Mouse (Mus musculus) splenic B cell, adult 2 months (primary cell): Measurements from ENCODE around the gene Nudt2.
A peak's percentile ranks its signal among the peaks of the same experiment; 100 is the strongest.

Source experiments
- DNase-seq: peaks from one replicate; pipeline ENCODE4 v3.0.0-alpha.2; 2011; ENCODE audit warnings: low read depth, low spot score
- H3K27me3 ChIP-seq: 2 replicates; pipeline ENCODE4 v1.6.1; 2012; ENCODE audit warnings: mild to moderate bottlenecking, low read length, moderate library complexity, mixed read lengths; ENCODE audit not compliant: control insufficient read depth, poor library complexity, insufficient read depth, severe bottlenecking
- H3K36me3 ChIP-seq: 2 replicates; pipeline ENCODE4 v1.6.1; 2012; ENCODE audit warnings: mild to moderate bottlenecking, low read length, moderate library complexity, mixed read lengths; ENCODE audit not compliant: control insufficient read depth, poor library complexity, insufficient read depth, severe bottlenecking

The Nudt2 gene

DNA sequence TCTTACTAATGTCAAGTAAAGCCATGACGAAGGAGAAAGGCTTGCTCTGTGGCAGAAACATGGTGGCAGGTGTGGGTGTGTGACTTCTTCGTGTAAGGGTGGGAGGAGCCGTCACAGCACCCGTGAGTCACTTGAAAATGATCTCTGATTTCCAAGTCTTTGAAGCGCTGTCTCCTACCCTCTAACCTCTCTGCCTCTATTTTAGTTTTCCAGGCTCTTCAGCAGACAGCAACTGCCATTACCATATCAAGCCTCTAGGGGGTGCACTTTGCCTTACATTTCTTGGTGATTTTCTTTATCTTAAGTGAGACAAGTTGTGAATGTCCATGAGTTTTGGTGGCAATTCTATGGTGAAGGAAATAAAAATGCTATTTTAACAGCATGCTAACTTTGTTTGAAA lies 57.8 kb downstream of the Nudt2 start:
- Histone ChIP-seq H3K36me3 (no peaks in the 10 kb centered on the region), H3K27me3 (no peaks in the 10 kb centered on the region)
- peak; percentile 65 for DNase-seq

DNA sequence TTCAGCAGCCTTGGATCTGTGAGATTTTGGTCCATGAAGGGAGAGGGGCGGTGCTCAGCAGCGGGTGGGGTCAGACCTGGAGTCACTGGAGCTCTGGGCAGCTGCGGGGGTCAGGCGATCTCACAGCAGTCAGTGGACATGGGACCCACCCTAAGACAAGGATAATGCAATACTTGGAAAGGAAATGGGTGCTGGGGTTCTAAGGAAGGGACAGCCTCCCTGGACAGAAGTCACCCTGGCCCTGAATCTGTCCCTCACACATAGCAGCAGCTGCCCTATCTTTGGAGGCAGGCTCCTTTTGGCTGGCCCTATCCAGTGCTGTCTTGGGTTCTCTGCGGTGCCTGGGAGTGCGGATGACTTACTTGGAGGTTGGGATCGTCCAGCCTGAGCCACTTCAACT lies 58.9 kb downstream of the Nudt2 start:
- DNase-seq: no peak
- no peaks in the 10 kb centered on the region for H3K27me3 ChIP-seq
- H3K36me3 ChIP-seq: no peaks in the 10 kb centered on the region

DNA sequence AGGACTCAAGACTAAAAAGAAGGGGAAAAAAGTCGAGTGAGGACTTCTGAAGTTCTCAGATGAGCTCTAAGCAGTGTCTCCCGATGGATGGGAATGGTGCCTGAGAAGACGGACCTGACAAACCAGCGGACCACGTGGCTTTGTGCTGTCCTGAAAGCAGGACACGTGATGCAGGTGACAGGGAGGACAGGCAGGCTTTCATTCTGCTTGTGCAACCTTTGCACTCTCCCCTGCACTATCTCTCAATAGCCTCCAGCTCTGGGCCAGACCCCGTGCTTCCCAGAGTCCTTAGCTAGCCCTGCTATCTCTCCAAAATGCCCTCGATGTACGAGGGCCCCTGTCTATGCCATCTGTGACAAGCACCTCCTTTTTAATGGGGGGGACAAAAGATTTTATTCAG lies 59.9 kb downstream of the Nudt2 start:
- DNase-seq: no peak
- Histone ChIP-seq H3K27me3 (no peaks in the 10 kb centered on the region), H3K36me3 (no peaks in the 10 kb centered on the region)

DNA sequence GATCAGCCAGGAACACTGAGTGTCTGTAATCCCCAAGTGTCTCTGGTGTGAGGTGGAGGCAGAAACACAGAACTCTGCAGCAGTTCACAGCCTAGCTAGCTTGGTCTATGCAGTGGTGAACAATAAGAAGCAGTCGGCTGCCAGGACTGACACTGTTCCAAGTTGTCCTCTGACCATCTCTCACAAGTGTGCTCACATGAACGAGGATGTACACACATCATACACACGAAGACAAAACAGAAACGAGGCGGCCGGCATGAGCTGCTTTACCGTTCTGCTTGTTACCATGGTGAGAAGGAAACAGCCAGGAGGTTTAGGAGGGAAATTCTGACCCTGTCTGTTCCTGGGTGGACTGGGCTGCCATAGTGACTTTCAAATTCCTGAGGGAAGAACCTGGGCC lies 61.6 kb downstream of the Nudt2 start:
- no peaks in the 10 kb centered on the region for H3K36me3 ChIP-seq
- DNase-seq: no peak
- no peaks in the 10 kb centered on the region for H3K27me3 ChIP-seq

DNA sequence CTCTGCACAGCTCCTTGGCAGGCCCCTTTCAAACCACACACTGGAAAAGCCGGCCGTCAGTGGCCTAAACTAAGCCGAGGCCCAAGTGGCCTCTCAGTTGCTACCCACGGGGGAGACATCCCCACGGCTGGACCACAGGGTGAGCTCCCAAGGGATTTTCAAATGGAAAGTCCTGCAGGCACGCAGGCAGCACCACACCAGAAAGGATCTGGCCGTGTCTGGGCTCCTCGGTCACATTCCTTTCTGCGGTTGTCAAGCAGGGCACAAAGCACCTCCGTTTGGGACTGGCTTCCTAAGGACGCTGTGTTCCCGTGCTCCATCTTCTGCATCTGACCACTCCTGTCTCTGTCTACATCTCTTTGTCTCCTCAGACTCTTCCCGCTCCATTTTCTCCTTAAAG lies 62.1 kb downstream of the Nudt2 start:
- Histone ChIP-seq H3K36me3 (no peaks in the 10 kb centered on the region), H3K27me3 (no peaks in the 10 kb centered on the region)
- no peak for DNase-seq

DNA sequence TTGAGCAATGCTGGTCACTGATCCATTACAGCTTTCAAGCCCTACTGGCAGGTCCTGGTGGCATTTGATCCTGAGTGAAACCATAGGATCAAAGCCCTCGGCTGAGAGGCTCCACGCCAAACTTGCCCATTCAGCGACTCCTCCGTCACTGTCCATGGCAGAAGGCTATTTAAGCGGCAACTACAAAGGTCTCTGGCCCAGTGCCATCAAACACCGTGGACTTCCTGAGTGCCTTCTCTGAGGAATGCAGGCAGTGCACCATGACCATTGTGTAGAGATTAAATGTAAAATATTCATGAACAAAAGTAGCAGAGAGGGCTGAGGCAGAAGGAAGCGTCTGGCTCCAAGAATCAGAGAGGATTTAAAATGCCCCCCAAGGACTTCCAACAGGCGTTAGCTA lies 63.0 kb downstream of the Nudt2 start:
- no peak for DNase-seq
- H3K36me3 ChIP-seq: no peaks in the 10 kb centered on the region
- no peaks in the 10 kb centered on the region for H3K27me3 ChIP-seq
